Mouse (Mus musculus): Measurements from ENCODE around the gene Gab2.
"Not testable (repeated sequence)": the region's sequence is repeated elsewhere in the genome, so short reads cannot be mapped to it uniquely, and the experiment has no call there.

- TF ChIP-seq CTCF (IDR thresholded peaks at IDR 0.05; ENCODE audit: borderline replicate concordance, control insufficient read depth, extremely low read depth, insufficient read depth, low read length, poor library complexity); POLR2A (IDR thresholded peaks at IDR 0.05; ENCODE audit: control insufficient read depth, extremely low read depth, insufficient read depth, low read length, poor library complexity): not testable (repeated sequence)
These were observed 164.7 kb downstream of the Gab2 start for GRCm38 (mm10) chr7:97245950-97246578.
